Mouse (Mus musculus): ENCODE data around the gene Snx7.
A peak's percentile ranks its signal among the peaks of the same experiment; 100 is the strongest.

Snx7 gene

GRCm38 (mm10) chr3:117868637-117869323 lies at the start of gene Snx7:
Gene Snx7, minus strand, starts transcription at chr3:117868936.
- peak; percentile 82 to 89 for DNase-seq

- no peak for DNase-seq
Measured at GRCm38 (mm10) chr3:117915420-117915819, 46.7 kb upstream of the Snx7 start.

- no peak for DNase-seq
Measured at GRCm38 (mm10) chr3:117893736-117894135, 25.0 kb upstream of the Snx7 start.

- no peak for DNase-seq
Measured at GRCm38 (mm10) chr3:117875450-117875849, 6.7 kb upstream of the Snx7 start.

GRCm38 (mm10) chr3:117873209-117873863 lies 4.6 kb upstream of the Snx7 start:
- no peak for DNase-seq

- DNase-seq = no peak
Measured at GRCm38 (mm10) chr3:117869324-117869715, 584 bp upstream of the Snx7 start.

GRCm38 (mm10) chr3:117868091-117868490 lies 645 bp downstream of the Snx7 start:
- DNase-seq = no peak

GRCm38 (mm10) chr3:117866696-117867407 lies 1.9 kb downstream of the Snx7 start:
- no peak for DNase-seq

GRCm38 (mm10) chr3:117865621-117866020 lies 3.1 kb downstream of the Snx7 start:
- no peak for DNase-seq

- no peak for DNase-seq
Measured at GRCm38 (mm10) chr3:117862951-117863350, 5.8 kb downstream of the Snx7 start.

GRCm38 (mm10) chr3:117861977-117862434 lies 6.7 kb downstream of the Snx7 start:
- no peak for DNase-seq

- no peak for DNase-seq
Measured at GRCm38 (mm10) chr3:117858996-117859395, 9.7 kb downstream of the Snx7 start.

GRCm38 (mm10) chr3:117853729-117854128 lies 15.0 kb downstream of the Snx7 start:
- DNase-seq = no peak

GRCm38 (mm10) chr3:117852054-117852361 lies 16.7 kb downstream of the Snx7 start:
- DNase-seq = no peak

GRCm38 (mm10) chr3:117851278-117852053 lies 17.3 kb downstream of the Snx7 start:
- DNase-seq = no peak

GRCm38 (mm10) chr3:117848866-117849265 lies 19.9 kb downstream of the Snx7 start:
- no peak for DNase-seq

GRCm38 (mm10) chr3:117842658-117843057 lies 26.1 kb downstream of the Snx7 start:
- no peak for DNase-seq

- DNase-seq = peak; percentile 42
Measured at GRCm38 (mm10) chr3:117839867-117840545, 28.7 kb downstream of the Snx7 start.

- DNase-seq = no peak
Measured at GRCm38 (mm10) chr3:117838020-117838419, 30.7 kb downstream of the Snx7 start.

GRCm38 (mm10) chr3:117826486-117827200 lies 42.1 kb downstream of the Snx7 start:
- DNase-seq = peak; percentile 82 to 90

- DNase-seq = no peak
Measured at GRCm38 (mm10) chr3:117823218-117823617, 45.5 kb downstream of the Snx7 start.

GRCm38 (mm10) chr3:117817635-117818034 lies 51.1 kb downstream of the Snx7 start:
- DNase-seq = no peak

Data from cerebellum, postnatal 10 days (tissue).